Mouse (Mus musculus): Measurements from ENCODE around the gene Vgll1. TPM values are rescaled to one million over a fixed set of nuclear protein-coding genes. Genes with fewer than 3 reads are reported as not detected.
A peak's percentile ranks its signal among the peaks of the same experiment; 100 is the strongest.

Vgll1 gene
- polyA plus RNA-seq (2015; fragmentation: Nextera tagmentation; extraction: Ambion mirVana), result not detected in 2 replicates

- Histone ChIP-seq H3K36me3 (no peaks in the 10 kb centered on the region), H3K9me3 (no peaks in the 10 kb centered on the region), H3K27ac (replicated peaks) (no peak within 1 kb of the TSS), H3K4me1 (no peaks in the 10 kb centered on the region), H3K9ac (no peak within 1 kb of the TSS), H3K27me3 (replicated peaks) (no peaks in the 10 kb centered on the region), H3K4me2 (no peak within 1 kb of the TSS), H3K4me3 (no peak within 1 kb of the TSS)
- 79% methylated on average over 4 of the region's 4 CpGs for WGBS
- no peak for ATAC-seq (ENCODE audit: extremely low read depth, insufficient number of reproducible peaks, low FRiP score, low TSS enrichment)
Observed at GRCm38 (mm10) chrX:57087806-57088205, at the start of gene Vgll1. Vgll1 (plus strand) TSS chrX:57088106.

DNA sequence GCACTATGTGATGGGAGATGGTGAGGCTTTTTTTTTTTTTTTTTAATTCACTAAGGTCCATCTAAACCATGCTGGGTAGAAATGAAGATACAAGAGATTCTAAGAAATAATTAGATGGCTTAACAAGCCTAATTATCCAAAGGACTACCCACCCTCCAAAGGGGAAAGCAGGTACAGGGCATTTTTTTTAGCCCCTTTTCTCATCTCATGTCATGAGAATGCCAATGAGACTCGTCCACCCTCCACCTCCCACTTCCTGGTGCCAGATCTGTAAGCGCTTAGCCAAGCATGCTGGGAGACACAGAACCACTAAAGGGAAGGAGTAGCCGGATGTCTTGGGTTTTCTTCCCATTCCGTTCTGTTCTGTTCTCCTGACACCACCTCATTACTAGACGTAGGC is 45.1 kb upstream of the Vgll1 start, which contains the start of gene Brs3:
Gene Brs3, plus strand, starts transcription at position 301 of the 400 bp plus-strand sequence.
- no peak within 1 kb of the TSS for H3K4me2 ChIP-seq
- H3K9ac ChIP-seq, result no peak within 1 kb of the TSS
- no peaks in the 10 kb centered on the region for H3K36me3 ChIP-seq
- no peaks in the 10 kb centered on the region for H3K4me1 ChIP-seq
- no peaks in the 10 kb centered on the region for H3K9me3 ChIP-seq
- WGBS, result 77% methylated on average over 5 of the region's 5 CpGs
- H3K27me3 ChIP-seq (replicated peaks), result no peaks in the 10 kb centered on the region
- H3K4me3 ChIP-seq, result no peak within 1 kb of the TSS
- H3K27ac ChIP-seq (replicated peaks), result no peak within 1 kb of the TSS
- ATAC-seq (ENCODE audit: extremely low read depth, insufficient number of reproducible peaks, low FRiP score, low TSS enrichment), result no peak

DNA sequence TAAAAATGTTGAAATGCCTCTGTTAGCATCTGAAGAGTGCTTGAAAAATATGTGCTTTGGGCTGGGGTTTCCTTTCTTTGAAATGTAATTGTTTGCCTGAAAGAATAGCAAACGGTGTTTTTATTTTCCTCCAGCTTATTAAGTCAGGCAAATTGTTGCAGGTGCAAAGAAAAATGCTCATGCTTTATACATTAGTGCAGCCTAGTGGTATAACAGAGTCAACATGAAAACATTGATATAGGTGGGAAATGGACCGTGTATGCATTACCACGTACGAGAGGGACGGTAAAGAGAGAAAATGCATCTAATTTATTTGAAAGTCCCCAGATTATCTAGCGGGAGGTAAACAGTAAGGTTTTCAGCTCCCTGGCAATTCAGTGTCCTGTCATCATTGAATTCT is 44.0 kb upstream of the Vgll1 start:
- Histone ChIP-seq H3K4me1 (no peaks in the 10 kb centered on the region), H3K4me2 (no peak overlapping the region), H3K9ac (no peak overlapping the region), H3K27me3 (replicated peaks) (no peaks in the 10 kb centered on the region), H3K9me3 (no peaks in the 10 kb centered on the region), H3K36me3 (no peaks in the 10 kb centered on the region), H3K4me3 (no peak overlapping the region), H3K27ac (replicated peaks) (no peak overlapping the region)
- 72% methylated on average over 6 of the region's 6 CpGs for WGBS
- ATAC-seq (ENCODE audit: extremely low read depth, insufficient number of reproducible peaks, low FRiP score, low TSS enrichment), result no peak

DNA sequence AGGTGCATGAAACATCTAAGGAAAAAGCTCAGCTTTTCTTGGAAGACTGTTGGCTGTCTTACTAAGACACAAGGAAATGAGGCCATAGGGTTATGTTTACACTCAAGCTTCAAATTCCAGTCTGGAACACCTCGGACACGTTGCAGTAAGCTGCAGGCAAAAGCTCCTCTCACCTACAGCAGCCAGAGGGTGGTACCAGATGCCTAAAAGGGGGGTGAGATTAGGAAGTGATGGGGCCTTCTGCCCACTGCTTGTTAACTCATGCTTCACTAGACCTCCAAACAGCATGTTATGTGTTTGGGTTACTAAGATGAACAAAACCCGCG is 35.1 kb upstream of the Vgll1 start:
- peaks cover 5% of the 10 kb centered on the region for H3K4me1 ChIP-seq
- peaks cover 17% of the 10 kb centered on the region for H3K36me3 ChIP-seq
- H3K4me3 ChIP-seq, result peak overlapping the region; percentile 67
- peak overlapping the region; percentile 85 for H3K9ac ChIP-seq
- 11% methylated on average over 4 of the region's 4 CpGs for WGBS
- H3K4me2 ChIP-seq, result peak overlapping the region; percentile 64
- H3K9me3 ChIP-seq, result no peaks in the 10 kb centered on the region
- H3K27ac ChIP-seq (replicated peaks), result peak overlapping the region; percentile 94
- ATAC-seq (ENCODE audit: extremely low read depth, insufficient number of reproducible peaks, low FRiP score, low TSS enrichment), result no peak
- no peaks in the 10 kb centered on the region for H3K27me3 ChIP-seq (replicated peaks)

DNA sequence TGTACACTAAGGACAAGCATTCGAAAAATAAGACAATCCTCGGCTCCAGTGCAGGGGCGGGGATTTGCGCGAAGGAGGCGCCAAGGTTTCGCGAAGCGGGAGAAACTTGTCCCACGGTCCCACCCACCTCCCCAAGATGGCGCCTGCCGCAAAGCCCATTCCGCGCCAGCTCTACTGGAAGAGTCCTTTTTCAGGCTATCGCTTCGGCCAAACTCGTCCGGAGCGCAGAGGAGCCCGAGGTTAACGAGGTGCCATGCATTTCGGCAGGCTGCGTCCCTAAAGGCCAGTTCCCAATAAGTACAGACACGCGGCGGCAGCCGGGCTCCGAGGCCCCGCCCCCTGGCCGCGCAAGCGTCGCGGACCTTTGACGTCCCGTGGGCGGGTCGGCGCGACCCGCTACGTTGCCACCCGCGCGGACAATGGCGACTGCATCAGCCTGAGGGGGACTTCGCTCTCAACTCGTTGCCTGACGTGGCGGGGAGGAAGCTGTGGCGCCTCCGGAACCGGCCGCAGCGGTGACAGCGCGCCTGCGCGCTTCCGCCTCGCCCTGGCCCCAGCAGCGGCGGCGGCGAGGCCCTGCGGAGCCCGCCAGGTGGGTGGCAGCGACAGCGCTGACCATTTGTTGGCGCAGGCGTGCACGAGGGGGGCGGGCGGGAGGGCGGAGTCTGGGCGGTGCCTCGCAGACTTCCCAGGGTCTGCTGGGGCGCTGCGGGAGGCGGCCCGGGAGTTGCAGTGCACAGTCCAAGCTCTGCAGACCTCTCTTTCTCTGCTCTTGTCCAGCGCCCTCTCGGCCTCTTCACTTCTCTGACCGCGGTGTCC is 34.5 kb upstream of the Vgll1 start, which contains the start of gene Htatsf1:
Gene Htatsf1, plus strand, starts transcription at position 410 of the 819 bp plus-strand sequence.
- WGBS, result 10% methylated on average over 82 of the region's 85 CpGs
- H3K36me3 ChIP-seq, result peaks cover 21% of the 10 kb centered on the region
- peak; percentile 89 for ATAC-seq (ENCODE audit: extremely low read depth, insufficient number of reproducible peaks, low FRiP score, low TSS enrichment)
- H3K4me2 ChIP-seq, result peak within 1 kb of the TSS; percentile 70
- no peaks in the 10 kb centered on the region for H3K27me3 ChIP-seq (replicated peaks)
- H3K4me1 ChIP-seq, result peaks cover 5% of the 10 kb centered on the region
- peak within 1 kb of the TSS; percentile 94 for H3K27ac ChIP-seq (replicated peaks)
- H3K9ac ChIP-seq, result peak within 1 kb of the TSS; percentile 85
- H3K9me3 ChIP-seq, result no peaks in the 10 kb centered on the region
- peak within 1 kb of the TSS; percentile 67 for H3K4me3 ChIP-seq

DNA sequence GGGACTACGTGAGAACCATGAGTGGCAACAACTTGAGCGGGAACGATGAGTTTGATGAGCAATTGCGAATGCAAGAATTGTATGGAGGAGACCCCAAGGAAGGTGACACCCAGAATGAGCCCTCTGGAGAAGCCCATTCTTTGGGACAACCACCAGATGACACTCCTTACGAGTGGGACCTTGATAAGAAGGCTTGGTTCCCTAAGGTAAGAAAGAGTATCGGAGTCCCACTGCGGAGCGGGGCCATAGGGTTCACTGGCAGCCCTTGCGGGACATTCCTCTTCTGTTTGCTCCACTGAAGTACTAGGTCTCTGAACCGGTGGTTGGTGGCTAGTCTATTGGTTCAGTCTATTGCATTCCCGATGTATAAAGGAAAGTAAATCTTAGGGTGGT is 33.9 kb upstream of the Vgll1 start:
- Histone ChIP-seq H3K9me3 (no peaks in the 10 kb centered on the region), H3K4me3 (peak overlapping the region; percentile 67), H3K4me1 (peaks cover 5% of the 10 kb centered on the region), H3K27me3 (replicated peaks) (no peaks in the 10 kb centered on the region), H3K9ac (peak overlapping the region; percentile 85), H3K4me2 (peak overlapping the region; percentile 70), H3K27ac (replicated peaks) (0 out of 2 replicates have a peak overlapping the region, but pooled peaks have one; percentile 24), H3K36me3 (peaks cover 21% of the 10 kb centered on the region)
- 13% methylated on average over 11 of the region's 11 CpGs for WGBS
- no peak for ATAC-seq (ENCODE audit: extremely low read depth, insufficient number of reproducible peaks, low FRiP score, low TSS enrichment)

- WGBS, result 58% methylated on average over 5 of the region's 5 CpGs
- Histone ChIP-seq H3K4me2 (no peak overlapping the region), H3K4me1 (no peaks in the 10 kb centered on the region), H3K27ac (replicated peaks) (no peak overlapping the region), H3K9ac (no peak overlapping the region), H3K36me3 (no peaks in the 10 kb centered on the region), H3K9me3 (no peaks in the 10 kb centered on the region), H3K27me3 (replicated peaks) (no peaks in the 10 kb centered on the region), H3K4me3 (no peak overlapping the region)
- no peak for ATAC-seq (ENCODE audit: extremely low read depth, insufficient number of reproducible peaks, low FRiP score, low TSS enrichment)
Observed at GRCm38 (mm10) chrX:57081496-57081895, 6.4 kb upstream of the Vgll1 start.

DNA sequence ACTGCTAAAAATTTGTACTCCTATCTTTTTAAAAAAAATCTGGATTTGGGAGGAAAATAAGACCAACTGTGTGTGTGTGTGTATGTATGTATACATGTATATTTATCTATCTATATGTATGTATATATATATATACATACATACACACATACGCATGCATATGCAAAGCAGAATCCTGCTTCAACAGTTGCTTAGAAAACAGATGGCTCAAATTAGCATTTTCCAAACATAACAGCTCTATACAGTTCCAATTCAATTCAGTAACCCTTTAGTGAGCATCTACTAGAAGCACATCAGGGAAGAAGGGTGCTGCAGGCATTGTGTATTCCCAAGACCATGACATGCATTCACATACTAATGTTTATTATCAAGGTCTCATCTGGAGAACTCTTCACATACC is 15.5 kb downstream of the Vgll1 start:
- Histone ChIP-seq H3K36me3 (no peaks in the 10 kb centered on the region), H3K9me3 (no peaks in the 10 kb centered on the region), H3K9ac (no peak overlapping the region), H3K27ac (replicated peaks) (no peak overlapping the region), H3K4me2 (no peak overlapping the region), H3K4me1 (no peaks in the 10 kb centered on the region), H3K27me3 (replicated peaks) (no peaks in the 10 kb centered on the region), H3K4me3 (no peak overlapping the region)
- no peak for ATAC-seq (ENCODE audit: extremely low read depth, insufficient number of reproducible peaks, low FRiP score, low TSS enrichment)
- WGBS, result 89% methylated on average over 1 of the region's 1 CpGs

GRCm38 (mm10) chrX:57106956-57107355 is 19.1 kb downstream of the Vgll1 start:
- no peak overlapping the region for H3K9ac ChIP-seq
- no peak for ATAC-seq (ENCODE audit: extremely low read depth, insufficient number of reproducible peaks, low FRiP score, low TSS enrichment)
- H3K36me3 ChIP-seq, result no peaks in the 10 kb centered on the region
- H3K4me3 ChIP-seq, result no peak overlapping the region
- WGBS, result 72% methylated on average over 3 of the region's 3 CpGs
- no peaks in the 10 kb centered on the region for H3K9me3 ChIP-seq
- H3K4me1 ChIP-seq, result no peaks in the 10 kb centered on the region
- H3K27ac ChIP-seq (replicated peaks), result no peak overlapping the region
- no peak overlapping the region for H3K4me2 ChIP-seq
- H3K27me3 ChIP-seq (replicated peaks), result no peaks in the 10 kb centered on the region

GRCm38 (mm10) chrX:57118143-57118542 is 30.2 kb downstream of the Vgll1 start:
- H3K27me3 ChIP-seq (replicated peaks), result no peaks in the 10 kb centered on the region
- no peak overlapping the region for H3K27ac ChIP-seq (replicated peaks)
- no peaks in the 10 kb centered on the region for H3K36me3 ChIP-seq
- H3K9me3 ChIP-seq, result no peaks in the 10 kb centered on the region
- H3K9ac ChIP-seq, result no peak overlapping the region
- H3K4me3 ChIP-seq, result no peak overlapping the region
- H3K4me2 ChIP-seq, result 0 out of 2 replicates have a peak overlapping the region, but pooled peaks have one; percentile 9
- 55% methylated on average over 8 of the region's 8 CpGs for WGBS
- no peaks in the 10 kb centered on the region for H3K4me1 ChIP-seq
- no peak for ATAC-seq (ENCODE audit: extremely low read depth, insufficient number of reproducible peaks, low FRiP score, low TSS enrichment)

DNA sequence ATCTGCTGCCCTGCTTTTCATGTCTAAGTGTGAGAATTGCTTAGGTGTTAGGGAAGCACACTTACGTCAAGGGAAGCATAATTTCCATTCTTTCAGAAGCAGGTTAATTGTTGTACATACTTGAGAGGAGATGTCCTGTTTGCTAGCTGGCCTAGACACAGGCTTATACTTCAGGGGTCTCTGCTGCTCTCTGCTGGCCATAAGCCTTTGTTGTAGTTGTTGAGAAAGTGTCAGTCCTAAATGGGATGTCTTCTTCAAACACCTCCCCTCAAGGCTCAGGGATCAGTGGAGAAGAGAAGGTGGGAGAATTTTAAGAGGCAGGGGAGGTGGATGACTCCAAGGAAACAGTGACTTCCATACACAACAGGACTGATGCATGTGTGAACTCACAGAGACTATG is 32.9 kb downstream of the Vgll1 start:
- H3K4me1 ChIP-seq, result no peaks in the 10 kb centered on the region
- H3K4me2 ChIP-seq, result no peak overlapping the region
- H3K36me3 ChIP-seq, result no peaks in the 10 kb centered on the region
- 57% methylated on average over 1 of the region's 1 CpGs for WGBS
- no peak overlapping the region for H3K4me3 ChIP-seq
- ATAC-seq (ENCODE audit: extremely low read depth, insufficient number of reproducible peaks, low FRiP score, low TSS enrichment), result no peak
- H3K27me3 ChIP-seq (replicated peaks), result no peaks in the 10 kb centered on the region
- H3K27ac ChIP-seq (replicated peaks), result no peak overlapping the region
- no peak overlapping the region for H3K9ac ChIP-seq
- no peaks in the 10 kb centered on the region for H3K9me3 ChIP-seq

DNA sequence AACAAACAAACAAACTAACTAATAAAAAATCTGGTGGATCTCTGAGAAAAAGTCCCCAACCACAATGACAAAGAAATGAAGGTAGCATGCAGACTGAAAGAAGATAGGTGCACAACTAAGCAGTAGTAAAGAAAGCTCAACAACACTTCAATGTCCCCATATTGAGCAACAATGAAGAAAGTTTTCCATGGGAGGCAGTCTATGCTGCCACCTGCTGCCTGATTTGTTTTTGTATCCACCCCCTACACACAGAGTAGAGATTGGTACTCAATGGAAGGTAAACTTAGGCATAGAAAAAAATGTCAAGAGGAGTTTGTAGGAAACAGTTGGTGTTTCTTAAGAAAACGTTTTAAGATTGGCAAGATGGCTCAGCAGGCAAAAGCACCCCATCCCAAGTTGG is 42.7 kb downstream of the Vgll1 start:
- Histone ChIP-seq H3K27ac (replicated peaks) (no peak overlapping the region), H3K9me3 (no peaks in the 10 kb centered on the region), H3K4me1 (no peaks in the 10 kb centered on the region), H3K9ac (no peak overlapping the region), H3K27me3 (replicated peaks) (no peaks in the 10 kb centered on the region), H3K4me3 (no peak overlapping the region), H3K36me3 (no peaks in the 10 kb centered on the region), H3K4me2 (no peak overlapping the region)
- no peak for ATAC-seq (ENCODE audit: extremely low read depth, insufficient number of reproducible peaks, low FRiP score, low TSS enrichment)
- 6% methylated on average over 1 of the region's 1 CpGs for WGBS
